Mouse (Mus musculus): ENCODE data around the gene Cpped1.

The Cpped1 gene

DNA sequence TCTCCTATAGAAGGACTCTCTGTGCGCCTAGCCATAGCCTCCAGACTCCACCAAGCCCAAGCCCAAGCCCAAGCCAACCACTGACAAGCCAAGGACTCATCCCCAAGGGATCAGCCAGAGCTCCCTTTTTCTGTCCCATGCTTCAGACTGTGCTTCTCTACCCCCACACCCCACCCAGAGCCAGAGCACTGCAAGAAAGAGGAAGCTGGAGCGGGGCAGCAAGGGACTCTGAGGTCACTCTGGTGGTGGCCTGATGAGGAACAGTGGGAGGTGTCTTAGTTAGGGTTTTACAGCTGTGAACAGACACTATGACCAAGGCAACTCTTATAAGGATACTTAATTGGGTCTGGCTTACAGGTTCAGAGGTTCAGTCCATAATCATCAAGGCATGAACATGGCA lies 65.8 kb downstream of the Cpped1 start:
- no peak for DNase-seq

DNA sequence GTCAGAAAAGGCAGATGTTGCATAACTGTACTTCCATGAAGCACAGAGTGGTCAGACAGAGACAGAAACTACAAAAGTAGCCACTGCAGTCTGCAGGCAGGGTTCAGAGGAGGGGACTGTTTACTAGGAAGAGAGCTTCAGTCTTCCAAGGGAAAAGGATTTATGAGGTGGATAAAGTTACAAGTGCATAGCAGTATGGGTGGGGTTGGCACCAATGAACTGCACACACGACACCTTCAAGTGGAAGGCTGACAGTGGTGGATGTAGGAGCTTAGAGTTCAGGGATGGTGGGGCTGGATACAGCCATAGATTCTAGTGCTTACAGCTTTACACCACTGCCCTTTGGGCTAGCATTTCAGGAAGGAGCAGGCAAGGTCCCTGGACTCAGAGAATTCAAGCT lies 75.8 kb downstream of the Cpped1 start:
- DNase-seq = no peak

DNA sequence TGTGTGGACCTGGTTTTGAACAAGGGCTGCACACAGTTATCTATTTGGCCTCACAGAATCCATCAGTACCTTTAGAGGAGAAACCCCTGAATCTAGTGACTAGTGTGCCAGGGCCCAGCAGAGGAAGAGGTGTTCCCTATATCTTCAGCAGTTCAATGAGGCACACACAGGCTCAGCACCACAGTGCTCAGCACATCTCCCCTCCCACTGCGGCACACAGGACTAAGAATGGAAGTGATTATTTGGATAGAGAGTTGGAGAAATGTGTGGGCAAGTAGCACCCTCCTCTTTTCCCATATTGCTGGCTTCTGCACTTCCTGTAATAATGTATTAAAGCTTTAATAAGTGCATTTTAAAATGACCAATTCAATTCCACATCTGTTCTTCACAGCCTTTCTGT lies 80.4 kb downstream of the Cpped1 start:
- DNase-seq = no peak

DNA sequence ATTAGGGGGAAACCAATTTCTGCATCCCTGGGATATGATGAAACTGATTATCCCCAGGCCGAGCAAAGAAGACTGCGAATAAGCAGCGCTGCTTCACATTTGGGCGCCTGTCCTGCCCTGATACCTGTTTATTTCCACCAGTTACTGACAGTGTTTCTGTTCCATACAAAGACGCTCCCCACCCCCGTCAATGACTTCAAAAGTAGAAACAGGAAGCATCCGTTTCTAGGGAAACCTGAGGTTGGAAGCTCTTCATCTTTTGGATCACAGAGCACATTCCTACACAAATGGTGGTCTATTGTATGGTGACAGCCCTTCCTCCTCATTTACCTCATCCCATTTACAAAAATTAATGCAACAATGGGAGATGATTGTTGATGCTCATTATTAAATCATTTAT lies 84.4 kb downstream of the Cpped1 start:
- DNase-seq = no peak

DNA sequence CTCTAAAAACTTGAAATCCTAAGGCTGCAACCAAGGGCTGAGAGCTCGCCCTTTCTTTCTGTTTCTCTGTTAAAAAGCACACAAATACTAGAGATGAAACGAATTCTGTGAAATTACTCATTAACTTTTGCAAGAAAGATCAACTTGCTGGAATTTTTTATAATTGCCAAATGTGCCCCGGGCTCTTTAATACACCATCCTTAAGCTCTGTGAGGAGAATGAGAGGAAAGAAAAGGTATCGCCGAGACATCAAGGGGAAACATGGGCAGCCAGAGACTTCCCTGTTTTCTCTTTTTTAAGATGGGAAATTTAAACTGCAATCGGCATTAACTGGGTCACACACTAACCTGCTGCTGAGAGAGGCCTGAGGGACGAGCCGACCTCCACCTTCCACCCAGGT lies 84.9 kb downstream of the Cpped1 start:
- no peak for DNase-seq

DNA sequence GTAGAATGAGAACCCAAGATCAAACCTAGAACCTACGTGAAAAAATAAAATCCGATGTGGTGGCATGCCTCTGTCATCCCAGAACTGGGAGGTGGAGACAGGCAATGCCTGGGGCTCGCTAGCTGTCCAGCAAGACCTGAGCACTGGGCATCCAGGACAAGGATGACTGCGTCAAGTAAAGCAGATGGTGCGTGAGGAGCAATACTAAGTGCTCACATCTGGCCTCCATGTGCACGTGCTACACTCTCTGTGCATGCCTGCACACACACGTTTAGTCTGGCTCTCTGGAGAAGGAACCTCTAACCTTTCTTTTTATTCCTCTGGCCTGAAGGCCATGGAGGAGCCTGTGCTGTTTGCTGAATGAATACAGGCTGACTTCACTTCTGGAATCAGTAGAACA lies 88.5 kb downstream of the Cpped1 start:
- DNase-seq = no peak

DNA sequence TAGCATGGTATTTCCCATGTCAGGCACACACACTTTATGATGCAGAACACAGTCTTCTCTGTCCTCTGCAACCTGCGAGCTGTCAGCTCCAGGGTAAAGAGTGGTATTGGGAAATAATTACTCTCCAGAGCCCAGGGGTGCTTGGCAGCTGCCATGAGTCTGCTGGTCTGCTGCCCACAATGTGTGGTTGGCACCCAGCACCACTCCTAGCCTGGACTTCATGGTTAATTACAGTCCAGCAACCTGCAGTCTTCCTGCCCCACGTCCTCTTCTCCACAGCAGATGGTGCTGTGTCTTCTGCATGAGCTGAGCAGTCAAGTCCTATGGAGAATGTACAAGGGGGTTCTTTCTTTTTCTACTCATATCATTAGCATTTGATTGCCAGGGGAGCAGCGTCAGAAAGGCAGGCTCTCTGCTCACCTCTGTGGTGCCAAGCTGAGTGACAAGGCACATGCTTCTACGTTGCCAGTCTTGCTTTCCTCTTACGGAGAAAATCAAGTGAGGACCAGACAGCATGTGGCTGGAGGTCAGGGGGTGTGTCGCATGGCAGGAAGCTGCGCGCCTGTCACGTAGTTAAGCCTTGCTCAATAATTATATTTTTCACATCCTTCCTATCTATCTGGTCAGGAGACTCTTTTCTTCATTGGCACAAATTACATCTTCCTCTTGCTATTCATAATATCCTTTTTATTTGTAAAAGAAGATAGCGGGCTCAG lies 94.2 kb downstream of the Cpped1 start:
- peak; percentile 33 to 36 for DNase-seq

DNA sequence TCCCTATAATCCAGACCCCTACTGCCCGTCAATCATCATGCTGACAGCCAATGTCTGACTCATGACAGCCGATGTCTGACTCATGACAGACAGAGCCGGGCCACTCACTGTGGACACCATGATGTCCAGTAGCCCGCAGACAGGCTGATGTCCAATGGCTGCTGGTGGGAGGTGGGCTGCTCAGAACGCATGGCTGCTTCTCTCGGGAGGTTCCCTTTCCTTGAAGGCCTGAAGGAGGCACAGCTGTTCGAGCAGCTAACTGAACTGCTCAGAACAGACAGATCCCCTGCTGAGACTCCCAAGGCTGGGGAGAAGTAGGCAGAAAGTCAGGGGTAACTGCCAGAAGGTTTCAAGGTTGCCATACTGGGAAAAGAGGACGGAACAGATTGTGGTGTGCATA lies 97.1 kb downstream of the Cpped1 start:
- DNase-seq = no peak

DNA sequence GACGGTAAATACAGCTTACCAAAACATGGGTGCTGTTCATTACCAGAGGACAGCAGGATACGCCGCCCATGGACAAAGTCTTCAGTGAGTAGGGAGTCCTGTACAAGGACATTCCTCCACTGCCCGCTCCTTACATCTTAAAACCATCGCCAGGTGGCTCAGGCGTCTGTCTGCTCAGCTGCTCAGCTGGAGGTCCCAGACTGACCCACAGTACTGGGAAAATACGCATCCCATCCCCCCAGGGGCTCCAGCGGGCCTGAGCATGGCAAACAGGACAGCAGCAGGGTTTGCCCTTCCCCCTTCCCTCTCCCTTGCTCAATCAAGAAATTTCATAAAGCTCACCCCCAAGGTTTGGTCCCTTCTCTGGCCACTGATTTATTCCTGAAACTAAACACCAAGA lies 99.6 kb downstream of the Cpped1 start:
- peak; percentile 17 to 27 for DNase-seq

DNA sequence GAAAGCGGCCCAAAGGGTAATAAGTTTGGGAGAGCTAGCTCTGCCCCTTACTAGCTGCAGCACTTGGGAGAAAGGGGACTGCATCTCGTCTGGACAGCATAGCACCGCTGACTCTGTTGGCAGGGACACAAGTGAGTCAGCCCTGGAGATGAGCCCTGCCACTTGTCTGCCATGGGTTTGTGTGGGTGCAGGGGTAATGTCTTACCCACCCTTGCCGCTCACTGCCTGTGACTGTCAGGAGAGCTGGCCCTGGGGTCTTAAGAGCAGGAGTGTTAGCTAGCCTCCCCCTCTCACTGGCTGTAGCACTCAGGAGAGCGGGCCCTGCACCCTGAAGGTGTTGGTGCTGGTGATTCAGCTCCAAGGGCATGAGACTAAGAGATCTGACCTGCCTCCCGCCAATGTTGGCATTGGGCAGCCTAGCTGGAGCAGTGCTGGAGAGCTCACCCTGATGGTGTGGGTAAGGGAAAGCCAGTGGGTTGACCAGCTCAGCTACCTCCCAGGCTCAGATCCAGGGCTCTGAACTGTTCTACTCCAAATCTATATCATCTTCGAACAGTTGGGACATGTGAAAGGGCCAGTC lies 107.2 kb downstream of the Cpped1 start:
- DNase-seq = peak in 1 of 2 experiments; percentile 8

DNA sequence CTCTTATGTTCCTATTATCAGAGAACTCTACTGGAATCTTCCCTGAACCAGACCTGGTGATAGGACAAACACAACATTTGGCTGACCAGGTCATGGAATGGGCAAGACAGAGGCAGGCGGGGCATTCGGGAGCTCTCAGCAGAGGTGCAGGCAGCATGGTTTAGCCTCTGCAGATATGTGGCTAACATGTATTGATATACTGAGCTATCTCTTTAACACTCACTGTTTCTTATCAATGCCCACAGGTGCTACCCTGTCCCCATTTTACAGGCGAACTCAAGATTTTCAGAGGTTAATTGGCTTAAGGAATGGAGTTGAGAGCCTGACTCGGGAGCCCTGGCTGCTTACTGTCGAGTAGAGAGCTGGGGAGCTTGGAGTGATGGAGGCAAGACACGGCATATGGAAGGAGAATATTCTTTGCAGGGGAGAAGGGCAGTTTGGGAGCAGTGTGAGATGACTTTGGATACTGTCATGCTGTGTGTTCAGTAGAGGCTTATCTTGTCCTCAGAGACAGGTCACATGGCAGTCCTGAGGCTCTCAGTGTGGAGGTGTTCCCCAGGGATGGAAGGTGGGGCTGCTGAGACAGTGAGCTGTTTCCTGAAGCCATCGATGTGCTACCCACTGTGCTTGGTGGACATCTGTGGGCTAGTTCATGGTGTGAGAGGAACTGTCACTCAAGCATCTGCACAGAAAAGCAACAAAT lies 113.3 kb downstream of the Cpped1 start:
- DNase-seq = no peak

DNA sequence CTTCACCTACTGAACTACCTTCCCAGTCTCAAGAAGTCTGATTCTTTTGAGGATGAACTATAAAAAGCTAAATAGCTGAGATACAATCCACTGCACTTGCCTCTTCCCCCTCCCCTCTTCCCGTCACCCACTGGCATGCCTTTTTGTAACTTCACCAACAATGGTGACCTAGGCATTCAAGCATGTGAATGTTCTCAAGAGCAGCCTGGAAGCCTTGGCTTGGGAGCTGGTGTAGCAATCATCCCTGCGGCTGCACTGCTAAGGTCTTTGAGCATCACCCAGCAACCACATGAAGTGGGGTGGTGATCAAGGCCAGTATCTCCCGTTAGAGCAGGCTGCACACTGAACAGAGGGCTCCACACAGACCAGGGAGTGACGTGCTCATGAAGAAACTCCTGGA lies 114.6 kb downstream of the Cpped1 start:
- DNase-seq = no peak

DNA sequence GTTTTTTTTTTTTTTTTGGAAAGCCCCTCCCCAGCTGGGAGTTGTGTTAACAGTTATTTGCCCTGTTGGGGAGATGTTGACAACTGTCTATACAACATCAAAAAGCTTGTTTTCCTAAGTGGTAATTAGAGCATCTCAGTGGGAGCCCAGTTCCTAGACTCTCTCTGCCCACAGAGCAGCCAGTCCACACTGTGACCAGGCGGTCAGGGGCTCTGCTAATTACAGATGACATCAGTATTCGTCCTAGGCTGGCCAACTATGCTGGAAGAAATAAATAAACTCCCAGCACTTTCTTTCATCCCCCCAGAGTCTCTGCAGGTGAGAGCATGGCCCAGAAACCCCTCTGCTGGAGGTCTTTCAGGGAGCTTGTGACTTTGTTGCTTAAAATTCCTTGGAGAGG lies 115.9 kb downstream of the Cpped1 start:
- no peak for DNase-seq

DNA sequence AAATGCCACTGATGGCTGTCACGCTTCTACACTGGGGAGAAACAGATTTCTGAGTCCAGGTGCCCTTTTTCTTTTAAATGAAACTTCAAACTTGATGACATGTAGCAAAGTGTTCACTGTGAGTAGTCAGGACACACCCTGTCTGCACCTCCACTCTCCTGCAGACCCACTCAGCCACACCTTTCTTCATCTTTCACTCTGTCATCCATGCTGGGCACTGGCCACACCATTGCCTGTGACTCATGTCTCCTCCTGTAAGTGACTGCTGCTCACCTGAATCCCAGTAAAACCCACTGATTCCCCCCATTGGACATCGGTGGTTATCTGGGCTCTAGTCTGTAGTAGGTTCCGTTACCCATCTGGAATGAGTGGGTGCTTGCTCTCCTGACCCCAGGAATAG lies 118.8 kb downstream of the Cpped1 start:
- DNase-seq = no peak

DNA sequence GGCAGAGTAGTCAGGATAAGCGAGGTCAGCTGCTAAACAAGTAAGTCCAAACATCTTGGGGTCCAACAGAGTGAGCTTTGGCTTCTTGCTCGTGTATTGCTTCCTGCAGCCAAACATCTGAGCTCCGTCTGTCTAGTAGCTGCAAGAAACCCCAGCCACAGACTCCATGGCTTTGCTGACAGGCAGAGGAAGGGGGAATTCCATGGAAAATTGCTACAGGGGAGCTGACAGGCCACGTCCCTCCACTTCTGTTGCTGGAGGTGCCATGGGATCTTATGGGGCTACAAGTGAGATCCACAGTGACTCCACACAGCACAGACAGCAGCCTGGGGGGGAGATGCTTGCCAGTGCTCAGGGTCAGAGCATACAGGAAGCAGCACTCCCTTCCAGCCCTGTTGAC lies 123.4 kb downstream of the Cpped1 start:
- no peak for DNase-seq

DNA sequence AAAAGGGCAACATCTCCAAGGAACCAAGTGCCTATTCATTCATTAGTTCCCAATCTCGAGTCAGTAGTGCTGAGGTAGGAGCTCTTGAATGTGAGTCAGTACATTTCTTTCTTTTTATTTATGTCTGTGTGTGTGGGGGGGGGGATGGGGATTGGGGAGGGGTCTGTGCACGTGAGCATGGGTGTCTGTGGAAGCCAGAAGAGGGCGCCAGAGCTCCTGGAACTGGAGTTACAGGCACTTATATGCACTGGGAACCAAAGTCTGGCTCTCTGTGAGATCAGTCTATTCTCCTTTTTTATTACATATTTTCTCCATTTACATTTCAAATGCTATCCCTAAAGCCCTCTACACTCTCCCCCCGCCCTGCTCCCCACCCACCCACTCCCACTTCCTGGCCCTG lies 124.9 kb downstream of the Cpped1 start:
- DNase-seq = no peak

DNA sequence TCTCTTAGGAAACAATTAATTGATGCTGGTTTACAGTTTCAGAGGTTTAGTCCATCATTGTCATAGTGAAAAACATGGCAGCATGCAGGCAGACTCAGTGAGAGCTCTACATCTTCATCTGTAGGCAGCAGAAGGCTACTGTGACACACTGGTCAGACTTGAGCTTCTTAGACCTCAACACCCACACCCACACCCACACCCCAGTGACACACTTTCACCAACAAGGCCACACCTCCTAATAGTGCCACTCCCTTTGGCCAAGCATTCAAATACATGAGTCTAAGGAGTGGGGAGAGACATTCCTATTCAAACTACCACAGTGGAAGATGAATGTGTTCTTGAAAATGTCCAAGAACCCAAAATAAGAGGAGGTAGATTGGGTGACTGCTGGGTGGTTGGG lies 125.9 kb downstream of the Cpped1 start:
- DNase-seq = no peak

DNA sequence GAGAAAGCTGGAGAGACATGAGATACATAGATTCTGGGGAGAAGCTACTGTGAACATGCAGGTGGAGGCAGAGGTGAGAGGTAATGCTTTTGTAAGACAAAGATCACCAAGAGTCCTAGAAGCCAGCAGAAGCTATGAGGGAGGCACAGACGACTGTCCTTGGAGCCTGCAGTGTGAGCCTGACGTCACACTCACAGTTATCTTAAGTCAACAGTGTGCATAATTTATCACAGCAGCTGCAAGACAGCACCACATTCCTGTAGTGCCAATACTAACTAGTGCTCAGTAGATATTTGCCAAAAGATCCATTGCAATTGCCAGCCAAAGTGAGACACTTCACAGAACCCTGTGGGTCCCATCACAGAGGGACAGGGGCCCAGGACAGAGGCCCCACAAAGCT lies 127.2 kb downstream of the Cpped1 start:
- DNase-seq = no peak

DNA sequence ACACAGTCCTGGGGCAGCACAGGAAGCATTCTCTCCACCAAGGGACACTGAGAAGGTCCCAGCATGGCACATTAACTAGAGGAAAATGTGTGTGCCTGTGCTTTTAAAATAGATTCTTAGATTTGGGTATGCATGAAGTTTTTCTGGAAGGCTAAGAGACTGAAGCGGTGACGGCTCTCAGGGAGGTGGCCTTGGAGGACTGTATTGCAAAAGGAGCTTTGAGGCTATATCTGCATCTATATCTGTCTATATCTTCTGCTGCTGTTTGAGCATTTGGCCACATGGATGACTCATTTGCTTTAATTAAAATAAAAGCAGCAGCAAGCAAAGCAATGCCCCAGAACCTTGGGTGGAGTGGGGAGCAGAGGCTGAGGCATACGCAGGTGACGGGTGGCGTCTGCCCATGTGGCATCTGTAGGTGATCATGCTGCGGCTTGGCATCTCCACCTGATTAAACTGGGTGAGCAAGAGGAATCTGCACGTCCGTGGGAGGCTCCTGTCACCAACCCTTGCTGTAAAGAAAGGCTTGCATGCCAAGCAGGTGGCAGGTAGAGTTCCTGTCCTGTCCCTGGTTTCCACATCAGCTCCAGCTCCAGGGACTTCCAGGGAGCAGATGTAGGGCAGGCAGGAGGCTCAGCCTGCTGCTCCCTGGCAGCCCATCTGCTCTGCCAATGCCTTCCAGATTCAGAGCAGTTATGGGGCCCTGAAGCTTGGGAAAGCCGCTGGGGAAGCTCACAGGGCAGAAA lies 130.4 kb downstream of the Cpped1 start:
- DNase-seq = peak; percentile 68 to 72

DNA sequence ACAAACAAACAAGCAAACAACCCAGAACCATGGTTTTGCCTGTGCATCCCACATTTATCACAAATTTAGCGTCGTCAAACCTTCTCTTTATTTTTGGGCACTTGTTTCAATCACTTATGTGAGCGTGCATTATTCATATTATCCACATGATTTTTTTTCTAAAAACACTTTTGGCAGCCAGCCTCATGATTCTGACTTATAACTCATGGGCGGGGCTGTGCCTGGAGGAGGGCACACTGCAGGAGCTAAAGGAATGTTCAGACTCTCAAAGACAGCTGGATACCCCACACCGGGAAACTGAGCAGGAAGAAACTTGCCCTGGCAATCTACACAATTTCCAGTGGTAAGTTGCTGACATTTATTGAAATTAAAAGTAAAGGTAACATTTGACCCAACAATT lies 131.1 kb downstream of the Cpped1 start:
- DNase-seq = no peak

DNA sequence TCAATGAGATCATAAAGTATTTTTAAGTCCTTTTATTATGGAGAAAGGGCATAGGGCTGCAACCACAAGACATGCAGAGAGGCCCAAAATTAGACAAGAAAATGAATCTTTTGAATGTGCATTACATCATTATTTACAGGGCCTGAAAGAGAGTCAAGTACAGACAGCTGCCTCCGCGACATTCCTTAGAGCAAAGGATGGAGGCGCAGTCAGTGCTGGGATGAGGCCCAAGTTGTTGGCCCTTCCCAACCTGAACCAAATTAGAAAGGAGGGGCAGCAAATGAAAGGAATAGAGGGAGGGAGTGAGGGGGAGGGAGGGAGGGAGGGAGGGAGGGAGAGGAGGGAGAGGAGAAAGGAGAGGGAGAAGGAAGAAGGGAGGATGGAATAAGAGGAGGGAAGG lies 132.7 kb downstream of the Cpped1 start:
- DNase-seq = no peak

DNA sequence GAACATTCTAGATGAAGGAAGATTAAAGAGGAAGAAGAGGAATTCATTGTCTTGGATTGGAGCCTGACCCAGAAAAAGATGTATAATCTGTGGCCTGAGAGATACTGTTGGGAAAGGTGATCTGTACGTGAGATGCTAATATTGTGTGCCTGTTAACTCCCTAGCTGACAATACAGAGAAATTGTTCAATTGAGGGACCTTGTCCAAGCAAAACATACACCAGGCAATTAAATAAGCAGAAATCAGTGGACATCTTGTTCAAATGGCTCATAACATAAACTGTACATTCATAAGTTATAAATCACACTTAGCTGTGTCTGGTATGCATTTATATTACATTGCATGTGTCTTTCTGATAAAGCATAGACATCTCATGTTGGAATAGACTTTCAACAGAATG lies 134.9 kb downstream of the Cpped1 start:
- no peak for DNase-seq

DNA sequence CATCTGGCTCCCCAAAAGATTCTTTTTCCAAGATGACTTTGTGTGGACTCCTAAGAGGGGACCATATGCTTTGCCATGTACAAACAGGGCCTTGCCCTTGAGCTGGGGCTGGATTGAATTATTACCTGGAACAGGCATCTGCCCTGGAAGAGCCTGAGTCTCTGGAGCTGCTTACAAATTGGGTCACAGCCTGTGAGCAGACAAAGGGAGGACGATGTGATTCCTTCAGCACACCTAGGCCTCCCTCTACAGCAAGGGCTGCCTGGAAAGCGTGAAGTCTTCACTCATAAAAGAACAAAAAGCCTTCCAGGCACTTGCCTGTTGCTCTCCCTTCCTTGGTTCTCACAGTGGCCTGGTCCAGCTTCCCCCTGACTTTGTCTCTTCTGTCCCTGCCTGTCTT lies 136.9 kb downstream of the Cpped1 start:
- no peak for DNase-seq

DNA sequence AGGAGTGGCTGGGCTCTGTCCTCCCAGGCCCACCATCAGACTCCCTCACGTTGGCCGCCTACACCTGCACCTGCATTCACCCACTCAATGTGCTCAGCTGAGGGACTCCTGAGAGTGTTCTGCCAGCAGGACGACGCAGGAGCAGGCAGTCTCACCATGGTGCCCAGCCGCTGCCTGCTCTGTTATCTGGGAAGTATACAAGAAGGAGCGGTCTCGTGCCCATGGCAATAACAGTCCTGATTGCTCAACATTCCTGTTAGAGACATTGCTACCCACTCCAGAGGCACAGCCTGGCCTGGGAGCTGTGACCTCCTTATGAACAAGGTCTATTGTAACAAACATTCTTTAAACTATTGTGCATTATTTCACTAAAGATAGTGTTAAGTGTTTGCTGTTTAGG lies 151.3 kb downstream of the Cpped1 start:
- DNase-seq = no peak

All from cerebellum, postnatal 36 days (tissue).